Mouse (Mus musculus) retina, postnatal 7 days (tissue): ENCODE measurements around the gene Llgl2.

Experiments used
- DNase-seq: peaks from one replicate; pipeline ENCODE4 v3.0.0-alpha.2; 2012; ENCODE audit warnings: low read depth, low spot score

Llgl2 gene

DNA sequence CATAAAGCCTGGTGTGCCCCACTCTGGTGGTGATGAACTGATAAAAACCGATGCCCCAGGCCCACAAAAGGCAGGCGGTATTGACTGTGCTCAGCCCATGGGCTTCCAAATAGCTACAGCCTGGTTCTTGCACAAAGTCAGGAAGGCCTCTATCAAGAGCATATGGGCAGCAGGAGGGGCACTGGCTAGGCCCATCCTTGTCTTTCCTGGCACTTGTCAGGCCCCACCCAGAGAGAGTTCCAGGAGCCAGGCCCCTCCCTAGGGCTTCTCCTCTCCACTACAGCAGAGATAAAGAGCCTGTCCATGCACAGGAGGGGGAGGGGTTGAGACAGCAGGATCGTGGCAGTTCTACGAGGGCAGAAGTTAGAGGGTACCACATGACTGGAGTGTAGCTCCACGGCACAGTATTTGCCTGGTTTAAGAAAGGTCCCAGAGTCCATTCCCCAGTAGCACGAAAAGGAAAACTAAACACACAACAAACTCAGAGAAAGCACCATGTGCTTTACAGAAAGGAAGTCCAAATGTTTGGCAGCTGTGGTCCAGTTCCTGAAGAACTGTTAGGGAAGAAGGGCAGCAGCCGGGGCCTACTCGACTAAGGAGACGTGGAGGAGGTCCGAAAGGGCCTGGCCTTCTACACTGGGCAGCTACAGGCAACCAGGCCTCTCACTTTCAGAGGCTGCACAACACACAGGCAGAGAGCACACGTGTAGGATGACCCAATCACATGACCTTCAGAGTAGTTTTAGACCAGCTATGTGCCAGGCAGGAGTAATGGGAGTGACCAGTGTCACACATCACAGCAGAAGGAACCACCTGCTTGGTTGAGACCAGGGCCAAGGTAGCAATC, 79.8 kb downstream of the Llgl2 start:
- no peak for DNase-seq

DNA sequence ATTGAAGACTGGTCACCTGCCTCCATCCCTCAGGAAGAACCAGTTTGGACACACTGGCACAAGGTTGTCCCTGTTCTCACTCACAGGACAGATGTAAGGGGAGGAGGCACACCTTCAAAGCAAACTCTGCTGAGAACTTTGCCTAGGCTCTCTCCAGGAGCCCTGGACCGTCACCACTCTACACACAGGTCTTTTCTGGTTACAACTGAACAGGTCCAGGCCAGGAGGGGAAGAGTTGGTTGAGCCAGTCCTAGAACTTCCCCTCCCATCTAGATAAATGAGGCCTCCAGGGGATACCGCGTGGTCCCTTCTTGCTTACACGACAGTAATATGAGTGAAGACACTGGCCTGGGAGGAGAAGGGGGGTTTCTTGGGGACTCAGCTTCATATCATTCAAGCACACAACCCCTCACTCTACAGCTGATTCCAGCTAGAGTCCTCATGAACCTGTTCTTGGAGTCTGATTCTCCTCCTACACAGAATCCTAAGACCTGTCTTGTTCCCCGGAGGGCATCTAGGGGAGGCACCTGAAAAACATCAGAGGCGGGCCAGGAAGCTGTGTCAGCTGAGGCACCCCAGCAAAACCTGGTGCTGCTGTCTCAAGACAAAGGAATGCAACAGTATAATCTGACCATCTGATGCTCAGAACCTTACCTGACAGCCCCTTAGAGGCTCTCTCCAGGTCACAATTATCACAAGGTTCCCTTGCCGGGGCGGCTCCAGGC, 80.5 kb downstream of the Llgl2 start:
- no peak for DNase-seq
